12 mouse cellular contexts compared by ENCODE assay signal in the genomic region with DNA sequence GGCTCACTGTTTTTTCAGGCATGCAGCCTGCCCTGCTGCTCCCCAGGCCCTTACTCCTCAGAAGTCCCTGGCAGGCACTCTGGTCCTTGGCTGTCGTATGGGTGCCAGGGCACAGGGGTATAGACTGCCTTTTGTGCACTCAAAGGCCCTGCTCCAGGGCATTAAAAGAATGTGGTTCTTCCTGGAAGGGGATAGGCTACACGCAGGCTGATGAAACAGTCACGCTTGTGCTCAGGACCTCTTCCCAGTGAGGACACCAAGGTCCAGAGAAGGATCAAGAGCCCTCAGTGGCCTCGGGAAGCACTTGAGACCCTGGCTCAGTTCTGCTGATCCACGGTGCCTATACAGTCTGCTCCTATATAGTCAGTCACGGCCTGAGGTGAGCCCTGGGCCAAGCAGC. TPM values are rescaled to one million over a fixed set of nuclear protein-coding genes. Genes with fewer than 3 reads are reported as not detected.
DNase-seq lines count a peak whose midpoint lies in the region; ATAC-seq lines count a peak whose summit lies in the region.
"Had no signal": no experiment of that assay in that cellular context is flagged by ENCODE, and none has a peak within 500 bp of the region (broad histone marks: within the 10 kb centered on the region; RNA-seq: fewer than 3 reads in every experiment).

No protein-coding gene starts in this region.

- H3K27me3 ChIP-seq in intestine, embryonic 16.5 days (replicated peaks; ENCODE audit: control insufficient read depth, insufficient read depth, low read length), result no peaks in the 10 kb centered on the region
- H3K27me3 ChIP-seq in intestine, embryonic 15.5 days (replicated peaks), result no peaks in the 10 kb centered on the region
- H3K27me3 ChIP-seq in midbrain, embryonic 12.5 days, result no peaks in the 10 kb centered on the region
- no peaks in the 10 kb centered on the region for H3K27me3 ChIP-seq in midbrain, embryonic 13.5 days
- H3K27me3 ChIP-seq in liver, embryonic 13.5 days, result no peaks in the 10 kb centered on the region
- H3K27me3 ChIP-seq: midbrain, embryonic 15.5 days had no signal

- peaks cover 4% of the 10 kb centered on the region; the same call in 1 of the 2 replicates for H3K36me3 ChIP-seq in intestine, embryonic 16.5 days (ENCODE audit: control insufficient read depth, insufficient read depth, low read length)
- peaks cover 4% of the 10 kb centered on the region; the same call in 1 of the 2 replicates for H3K36me3 ChIP-seq in intestine, embryonic 15.5 days
- H3K36me3 ChIP-seq in midbrain, embryonic 12.5 days, result 0 out of 2 replicates have a peak, but pooled peaks cover 6% of the 10 kb centered on the region
- no peaks in the 10 kb centered on the region for H3K36me3 ChIP-seq in midbrain, embryonic 13.5 days
- H3K36me3 ChIP-seq in liver, embryonic 13.5 days, result peaks cover 23% of the 10 kb centered on the region
- H3K36me3 ChIP-seq: midbrain, embryonic 15.5 days had no signal

- H3K4me1 ChIP-seq in intestine, embryonic 16.5 days (ENCODE audit: control insufficient read depth, insufficient read depth, low read length), result peaks cover 64% of the 10 kb centered on the region
- peaks cover 73% of the 10 kb centered on the region for H3K4me1 ChIP-seq in intestine, embryonic 15.5 days (replicated peaks)
- H3K4me1 ChIP-seq in midbrain, embryonic 12.5 days, result peaks cover 52% of the 10 kb centered on the region
- peaks cover 47% of the 10 kb centered on the region for H3K4me1 ChIP-seq in midbrain, embryonic 13.5 days (replicated peaks)
- H3K4me1 ChIP-seq in liver, embryonic 13.5 days (replicated peaks), result peaks cover 91% of the 10 kb centered on the region

- no peak overlapping the region for H3K27ac ChIP-seq in intestine, embryonic 16.5 days (ENCODE audit: low read length)
- H3K27ac ChIP-seq in intestine, embryonic 15.5 days, result no peak overlapping the region
- 0 out of 2 replicates have a peak overlapping the region, but pooled peaks have one; percentile 10 for H3K27ac ChIP-seq in midbrain, embryonic 12.5 days (replicated peaks)
- no peak overlapping the region for H3K27ac ChIP-seq in midbrain, embryonic 13.5 days
- H3K27ac ChIP-seq in liver, embryonic 13.5 days, result peak overlapping the region; percentile 90; the same call in 1 of the 2 replicates
- H3K27ac ChIP-seq: midbrain, embryonic 15.5 days had no signal

- peak overlapping the region; percentile 35; the same call in 1 of the 2 replicates for H3K9ac ChIP-seq in intestine, embryonic 16.5 days (ENCODE audit: low read depth, low read length)
- H3K9ac ChIP-seq in intestine, embryonic 15.5 days, result no peak overlapping the region
- H3K9ac ChIP-seq in midbrain, embryonic 12.5 days (replicated peaks), result peak overlapping the region; percentile 15; the same call in 1 of the 2 replicates
- no peak overlapping the region for H3K9ac ChIP-seq in midbrain, embryonic 13.5 days (replicated peaks)
- H3K9ac ChIP-seq in liver, embryonic 13.5 days, result 0 out of 2 replicates have a peak overlapping the region, but pooled peaks have one; percentile 30
- H3K9ac ChIP-seq: midbrain, embryonic 15.5 days had no signal

- no peak overlapping the region for H3K4me2 ChIP-seq in intestine, embryonic 16.5 days (ENCODE audit: low read depth, low read length)
- H3K4me2 ChIP-seq in intestine, embryonic 15.5 days (replicated peaks), result no peak overlapping the region
- no peak overlapping the region for H3K4me2 ChIP-seq in midbrain, embryonic 12.5 days (replicated peaks)
- H3K4me2 ChIP-seq in midbrain, embryonic 13.5 days (replicated peaks), result no peak overlapping the region
- no peak overlapping the region for H3K4me2 ChIP-seq in liver, embryonic 13.5 days
- H3K4me2 ChIP-seq: midbrain, embryonic 15.5 days had no signal

- 74% methylated on average over 6 of the region's 6 CpGs for WGBS in intestine, embryonic 16.5 days
- WGBS in intestine, embryonic 15.5 days, result 76% methylated on average over 6 of the region's 6 CpGs
- 76% methylated on average over 6 of the region's 6 CpGs for WGBS in midbrain, embryonic 12.5 days
- WGBS in midbrain, embryonic 13.5 days, result 75% methylated on average over 6 of the region's 6 CpGs
- WGBS in liver, embryonic 13.5 days (ENCODE audit: insufficient replicate concordance), result 76% methylated on average over 6 of the region's 6 CpGs

- no peak overlapping the region for H3K4me3 ChIP-seq in intestine, embryonic 16.5 days (ENCODE audit: low read length)
- H3K4me3 ChIP-seq in intestine, embryonic 15.5 days (replicated peaks), result no peak overlapping the region
- no peak overlapping the region for H3K4me3 ChIP-seq in midbrain, embryonic 12.5 days
- H3K4me3 ChIP-seq in midbrain, embryonic 13.5 days (replicated peaks), result no peak overlapping the region
- H3K4me3 ChIP-seq in liver, embryonic 13.5 days (replicated peaks), result no peak overlapping the region
- H3K4me3 ChIP-seq: midbrain, embryonic 15.5 days had no signal

- H3K9me3 ChIP-seq in intestine, embryonic 16.5 days (ENCODE audit: control insufficient read depth, low read length), result no peaks in the 10 kb centered on the region
- H3K9me3 ChIP-seq in intestine, embryonic 15.5 days, result no peaks in the 10 kb centered on the region
- no peaks in the 10 kb centered on the region for H3K9me3 ChIP-seq in midbrain, embryonic 12.5 days
- H3K9me3 ChIP-seq in midbrain, embryonic 13.5 days, result no peaks in the 10 kb centered on the region
- no peaks in the 10 kb centered on the region for H3K9me3 ChIP-seq in liver, embryonic 13.5 days (replicated peaks)
- H3K9me3 ChIP-seq: midbrain, embryonic 15.5 days had no signal

- DNase-seq in adrenal gland, postnatal 14 days, result peak; percentile 62
- no peak for DNase-seq in adrenal gland, adult 2 months
- DNase-seq in liver, embryonic 13.5 days, result no peak
- DNase-seq: adrenal gland, postnatal 36 days; cerebellum, postnatal 36 days; right cerebral cortex, adult 18-20 months had no signal

- no peak for ATAC-seq in intestine, embryonic 16.5 days
- no peak for ATAC-seq in intestine, embryonic 15.5 days
- ATAC-seq in midbrain, embryonic 12.5 days (ENCODE audit: low FRiP score, low read depth), result no peak
- ATAC-seq in midbrain, embryonic 13.5 days, result no peak
- no peak for ATAC-seq in liver, embryonic 13.5 days (ENCODE audit: low read depth)
- no peak for ATAC-seq in CD4-positive, CD25-positive, alpha-beta regulatory T cell, adult 4 months
- ATAC-seq: midbrain, embryonic 15.5 days had no signal

RNA-seq across cellular contexts. Expression of a gene that starts 9.1 kb away (rescaled TPM):
- 102 and 130 TPM in 2 replicates for total RNA-seq in adrenal gland, postnatal 14 days (2021)
- 100 to 1,000 TPM; 201 to 250 TPM for total RNA-seq in adrenal gland, adult 2 months (2021)
- polyA plus RNA-seq in adrenal gland, adult 2 months (2012; rRNA removed), result 661 and 745 TPM in 2 replicates
- 81.0 and 95.2 TPM in 2 replicates for polyA plus RNA-seq in intestine, embryonic 16.5 days (2015; fragmentation: Nextera tagmentation; extraction: Ambion mirVana)
- polyA plus RNA-seq in intestine, embryonic 15.5 days (2015; fragmentation: Nextera tagmentation; extraction: Ambion mirVana), result 89.5 and 108 TPM in 2 replicates
- 46.8 and 56.8 TPM in 2 replicates for polyA plus RNA-seq in midbrain, embryonic 12.5 days (2016; fragmentation: Nextera tagmentation; extraction: Ambion mirVana)
- polyA plus RNA-seq in midbrain, embryonic 13.5 days (2015; fragmentation: Nextera tagmentation; extraction: Ambion mirVana), result 38.5 and 46.0 TPM in 2 replicates
- 42.2 and 44.1 TPM in 2 replicates for polyA plus RNA-seq in liver, embryonic 13.5 days (2015; fragmentation: Nextera tagmentation; extraction: Ambion mirVana)
- polyA plus RNA-seq in CD4-positive, CD25-positive, alpha-beta regulatory T cell, adult 4 months (2017; shearing (Covaris generic)), result 10 to 100 TPM; 20.7 to 28.6 TPM

Comparison
In these comparisons a context has a peak if more than half of its experiments do, and no peak if none do; other contexts are left out.
1. H3K27ac ChIP-seq: peak in midbrain, embryonic 12.5 days (single experiment) and liver, embryonic 13.5 days (single experiment); none in intestine, embryonic 16.5 days (single experiment), intestine, embryonic 15.5 days (single experiment) and midbrain, embryonic 13.5 days (single experiment).
2. H3K9ac ChIP-seq: peak in intestine, embryonic 16.5 days (single experiment), midbrain, embryonic 12.5 days (single experiment) and liver, embryonic 13.5 days (single experiment); none in intestine, embryonic 15.5 days (single experiment) and midbrain, embryonic 13.5 days (single experiment).